Mouse (Mus musculus): Measurements from ENCODE around the gene Thy1. TPM values are rescaled to one million over a fixed set of nuclear protein-coding genes. Genes with fewer than 3 reads are reported as not detected.

Thy1 gene
- total RNA-seq (2022): 1,000 to 10,000 TPM in 2 of 4 experiments, 100 to 1,000 TPM in 2; 845 to 4,044 (median 2,168) TPM

GRCm38 (mm10) chr9:44042836-44043707 is at the start of gene Thy1:
Gene Thy1 (plus strand): TSS chr9:44043384.
- peak; percentile 64 to 72 for DNase-seq (ENCODE audit: low spot score in 2 of 2)

DNA sequence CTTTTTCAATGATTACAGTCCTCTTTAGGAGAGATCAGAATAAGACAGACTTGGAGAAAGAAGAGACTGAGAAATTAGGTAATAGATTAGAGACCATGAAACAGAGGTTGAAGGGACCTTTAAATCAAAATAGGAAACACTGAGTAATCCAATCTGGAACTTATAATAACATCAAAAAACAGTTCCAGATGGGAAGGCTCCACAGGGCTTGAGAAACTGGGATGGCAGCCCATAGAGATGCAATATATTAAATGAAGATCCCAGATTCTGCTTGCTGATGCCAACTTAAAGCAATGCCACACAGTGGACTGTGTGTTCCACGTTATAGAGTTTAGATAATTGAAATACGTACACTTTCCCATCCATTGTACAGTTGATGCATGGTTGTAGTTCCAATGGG is 45.5 kb upstream of the Thy1 start:
- DNase-seq (ENCODE audit: low spot score in 2 of 2): no peak

DNA sequence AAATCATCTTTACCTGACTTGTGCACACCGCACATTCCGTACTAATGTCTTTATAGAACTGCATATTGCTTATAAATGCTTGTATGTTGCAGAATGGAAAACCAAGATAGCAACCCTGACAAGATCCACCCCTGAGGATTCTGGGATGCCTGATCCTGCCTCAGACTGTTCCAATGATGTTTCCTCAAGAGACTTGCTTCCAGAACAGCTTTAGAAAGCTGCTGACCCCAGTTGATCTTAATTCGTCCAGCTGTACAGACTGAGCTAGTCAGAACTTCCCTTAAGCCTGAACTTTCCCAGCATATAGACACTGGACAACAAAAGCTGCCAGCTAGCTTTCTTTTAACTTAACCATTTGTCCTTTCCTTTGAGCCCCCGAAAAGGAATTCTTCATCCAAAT is 44.3 kb upstream of the Thy1 start:
- no peak for DNase-seq (ENCODE audit: low spot score in 2 of 2)

- DNase-seq (ENCODE audit: low spot score in 2 of 2): peak in 1 of 2 experiments; percentile 50
Observed at GRCm38 (mm10) chr9:44004362-44004761, 38.8 kb upstream of the Thy1 start.

- no peak for DNase-seq (ENCODE audit: low spot score in 2 of 2)
Observed at GRCm38 (mm10) chr9:44005305-44005704, 37.9 kb upstream of the Thy1 start.

DNA sequence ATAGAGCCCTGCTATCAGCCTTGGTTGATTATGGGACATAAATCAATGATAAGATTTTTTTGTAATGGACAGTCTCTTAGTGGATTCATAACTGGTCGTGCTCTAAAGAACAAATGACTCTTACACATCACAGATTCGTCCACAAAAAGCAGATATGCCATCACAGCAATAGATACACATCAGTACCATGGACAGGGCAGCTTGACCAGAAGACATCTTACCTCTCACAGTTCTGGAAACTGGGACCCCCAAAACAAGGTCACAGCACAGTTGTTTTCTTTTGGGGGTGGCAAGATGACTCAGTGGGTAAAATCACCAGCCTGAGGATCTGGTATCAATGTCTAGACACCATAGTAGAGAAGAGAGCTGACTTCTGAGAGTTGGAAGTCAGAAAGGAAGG is 35.9 kb upstream of the Thy1 start:
- DNase-seq (ENCODE audit: low spot score in 2 of 2): no peak

DNA sequence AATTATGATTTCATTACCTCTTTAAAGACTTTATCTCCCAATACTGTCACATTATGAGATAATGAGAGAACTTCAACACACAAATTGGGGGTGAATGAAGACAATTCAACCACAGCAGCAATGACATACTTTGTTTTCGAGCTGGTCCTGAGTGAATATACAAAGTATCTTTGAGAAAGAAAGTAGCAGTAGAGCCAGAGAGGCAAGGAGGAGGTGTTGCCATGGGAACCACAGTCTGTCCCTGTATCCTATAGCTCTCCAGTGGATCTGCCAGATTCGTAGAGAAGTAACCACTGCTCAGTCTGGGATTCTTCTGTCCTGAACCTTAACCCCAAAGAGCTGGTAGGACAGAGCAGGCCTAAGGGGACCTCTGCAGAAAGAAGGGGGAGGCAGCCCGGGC is 35.2 kb upstream of the Thy1 start:
- DNase-seq (ENCODE audit: low spot score in 2 of 2): peak in 1 of 2 experiments; percentile 60

- no peak for DNase-seq (ENCODE audit: low spot score in 2 of 2)
Observed at GRCm38 (mm10) chr9:44010900-44011299, 32.3 kb upstream of the Thy1 start.

GRCm38 (mm10) chr9:44011668-44012067 is 31.5 kb upstream of the Thy1 start:
- DNase-seq (ENCODE audit: low spot score in 2 of 2): no peak

- DNase-seq (ENCODE audit: low spot score in 2 of 2): no peak
Observed at GRCm38 (mm10) chr9:44012164-44012563, 31.0 kb upstream of the Thy1 start.

- DNase-seq (ENCODE audit: low spot score in 2 of 2): no peak
Observed at GRCm38 (mm10) chr9:44012761-44013301, 30.4 kb upstream of the Thy1 start.

DNA sequence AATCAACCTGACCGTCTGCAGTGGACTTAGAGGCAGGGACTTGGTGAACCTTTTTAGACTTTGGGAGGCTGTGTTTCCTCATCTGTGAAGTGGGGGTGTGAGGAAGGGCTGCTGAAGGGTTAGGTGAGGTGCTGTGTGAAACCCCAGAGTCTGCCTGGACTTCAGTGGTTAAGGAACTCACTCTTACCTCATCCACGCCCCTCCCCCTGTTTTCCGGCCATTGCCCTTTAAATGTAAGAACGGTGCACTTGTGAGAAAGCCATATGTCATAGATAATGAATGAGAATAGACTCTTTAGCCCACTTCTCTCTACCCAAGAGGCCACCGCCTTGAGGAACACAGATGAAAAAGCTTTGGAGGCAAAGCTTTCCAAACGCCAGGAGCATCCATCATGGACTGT is 29.4 kb upstream of the Thy1 start:
- DNase-seq (ENCODE audit: low spot score in 2 of 2): no peak

DNA sequence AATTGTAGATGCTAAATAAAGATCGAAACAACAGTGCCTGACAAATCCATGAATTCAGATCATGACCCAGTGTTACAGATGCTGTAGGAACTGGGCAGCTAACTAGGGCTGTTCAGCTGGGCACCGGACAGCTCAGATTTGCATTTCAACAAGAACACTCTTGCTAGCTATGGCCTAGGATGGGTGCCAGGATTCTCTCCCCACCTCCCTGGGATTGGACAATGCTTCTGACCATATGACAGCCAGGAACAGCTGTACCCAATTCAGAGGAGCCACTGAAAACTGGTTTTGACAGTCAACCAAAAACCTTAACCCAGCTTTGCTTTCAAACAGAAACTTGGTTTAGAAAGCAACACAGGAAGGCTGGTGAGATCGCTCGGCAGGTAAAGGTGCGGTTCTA is 26.9 kb upstream of the Thy1 start:
- no peak for DNase-seq (ENCODE audit: low spot score in 2 of 2)

- no peak for DNase-seq (ENCODE audit: low spot score in 2 of 2)
Observed at GRCm38 (mm10) chr9:44017846-44018245, 25.3 kb upstream of the Thy1 start.

GRCm38 (mm10) chr9:44020001-44020400 is 23.2 kb upstream of the Thy1 start:
- DNase-seq (ENCODE audit: low spot score in 2 of 2): no peak

- no peak for DNase-seq (ENCODE audit: low spot score in 2 of 2)
Observed at GRCm38 (mm10) chr9:44022100-44022847, 20.9 kb upstream of the Thy1 start.

DNA sequence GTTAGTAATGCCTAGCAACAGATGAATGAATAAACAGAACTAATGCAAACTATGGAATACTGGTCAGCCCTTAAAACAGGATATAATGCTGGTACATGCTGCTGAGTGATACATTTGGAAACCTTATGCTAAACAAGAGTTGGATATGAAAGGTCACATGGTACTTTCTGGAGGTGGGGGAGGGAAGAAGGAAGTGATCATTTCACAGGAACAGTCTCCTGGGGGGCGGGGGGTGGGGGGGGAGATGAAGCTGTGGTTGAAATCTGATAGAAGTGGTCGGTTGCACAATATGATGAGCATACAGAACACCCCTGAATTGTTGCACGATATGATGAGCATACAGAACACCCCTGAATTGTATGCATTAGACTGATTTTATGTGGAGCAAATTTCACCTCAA is 19.1 kb upstream of the Thy1 start:
- no peak for DNase-seq (ENCODE audit: low spot score in 2 of 2)

DNA sequence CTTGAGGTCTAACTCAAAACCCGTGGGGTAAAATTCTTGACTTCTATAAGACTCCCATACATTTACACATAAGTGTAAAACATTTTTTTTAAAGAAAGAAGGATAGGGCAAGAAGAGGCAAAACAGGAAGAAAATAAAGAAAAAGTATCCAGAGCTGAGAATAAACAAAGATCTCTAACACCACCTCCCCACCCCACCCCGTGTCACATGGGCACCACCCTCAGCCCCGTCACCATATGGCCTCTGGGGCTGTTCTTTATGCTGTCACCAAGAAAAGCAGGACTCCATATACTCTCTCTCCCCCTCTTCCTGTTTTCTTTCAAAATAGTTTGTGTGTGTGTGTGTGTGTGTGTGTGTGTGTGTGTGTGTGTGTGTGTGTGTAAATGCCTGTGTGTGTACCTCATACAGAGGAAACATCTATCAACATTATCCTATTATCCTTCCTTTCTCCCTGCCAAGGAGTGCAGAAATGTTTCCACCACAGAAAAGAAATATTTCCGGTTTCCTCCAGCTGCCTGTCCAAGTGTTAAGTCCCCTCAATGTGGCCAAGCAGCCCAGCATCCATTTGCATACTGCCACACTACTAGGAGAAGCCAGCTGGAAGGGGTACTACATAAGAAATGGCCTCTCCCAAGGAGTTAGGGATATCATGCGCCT is 13.5 kb upstream of the Thy1 start:
- DNase-seq (ENCODE audit: low spot score in 2 of 2): no peak

- DNase-seq (ENCODE audit: low spot score in 2 of 2): no peak
Observed at GRCm38 (mm10) chr9:44030646-44031045, 12.5 kb upstream of the Thy1 start.

GRCm38 (mm10) chr9:44031079-44031478 is 12.1 kb upstream of the Thy1 start:
- DNase-seq (ENCODE audit: low spot score in 2 of 2): no peak

GRCm38 (mm10) chr9:44031946-44032345 is 11.2 kb upstream of the Thy1 start:
- no peak for DNase-seq (ENCODE audit: low spot score in 2 of 2)

- DNase-seq (ENCODE audit: low spot score in 2 of 2): no peak
Observed at GRCm38 (mm10) chr9:44033317-44033716, 9.9 kb upstream of the Thy1 start.
